Mouse (Mus musculus) embryonic facial prominence, embryonic 14.5 days (tissue): ENCODE measurements at regions not wholly inside any gene's neighbourhood (a gene's known extent, or its start where the extent isn't known, plus 50 kb on each side); places are given as distances from the start of the nearest gene placed in this dataset.

ENCODE experiments used
- ATAC-seq: fragments of 200-750 bp; cut with Nextera tagmentation; 2 replicates; pipeline ENCODE4 v1.8.0; 2017; ENCODE audit warnings: low read depth, moderate number of reproducible peaks, moderate TSS enrichment
- DNase-seq: peaks from one replicate; pipeline ENCODE4 v3.0.0-alpha.2; 2015; ENCODE audit warnings: low spot score
- H3K27ac ChIP-seq: fragments of 300-500 bp; sonication (generic); replicated peaks from 2 replicates; pipeline ENCODE4 v1.5.1; 2014; ENCODE audit warnings: low read depth, mild to moderate bottlenecking, low read length, moderate library complexity
- H3K27me3 ChIP-seq: fragments of 300-500 bp; sonication (generic); replicated peaks from 2 replicates; pipeline ENCODE4 v1.6.1; 2014; ENCODE audit warnings: low read length; ENCODE audit not compliant: control insufficient read depth, insufficient read depth
- H3K36me3 ChIP-seq: fragments of 300-500 bp; sonication (generic); 2 replicates; pipeline ENCODE4 v1.6.1; 2014; ENCODE audit warnings: low read length, mixed read lengths; ENCODE audit not compliant: control insufficient read depth, insufficient read depth
- H3K4me1 ChIP-seq: fragments of 300-500 bp; sonication (generic); 2 replicates; pipeline ENCODE4 v1.6.1; 2014; ENCODE audit warnings: antibody characterized with exemption, low read length; ENCODE audit not compliant: control insufficient read depth, insufficient read depth
- H3K4me2 ChIP-seq: fragments of 300-500 bp; sonication (generic); 2 replicates; pipeline ENCODE4 v1.6.1; 2014; ENCODE audit warnings: low read depth, mild to moderate bottlenecking, low read length, moderate library complexity, mixed read lengths
- H3K4me3 ChIP-seq: fragments of 300-500 bp; sonication (generic); 2 replicates; pipeline ENCODE4 v1.5.1; 2014; ENCODE audit warnings: low read depth, mild to moderate bottlenecking, low read length
- H3K9ac ChIP-seq: fragments of 300-500 bp; sonication (generic); 2 replicates; pipeline ENCODE4 v1.6.1; 2014; ENCODE audit warnings: low read depth, mild to moderate bottlenecking, low read length, moderate library complexity, mixed read lengths
- H3K9me3 ChIP-seq: fragments of 300-500 bp; sonication (generic); 2 replicates; pipeline ENCODE4 v1.6.1; 2016; ENCODE audit warnings: low read length; ENCODE audit not compliant: control insufficient read depth
- WGBS: fragments of 180-500 bp; shearing (Covaris S2); extraction: QIAGEN DNeasy Blood & Tissue Kit; methylation state at CpG from one replicate; pipeline ENCODE4 v1.1.7; 2014; 5-methylcytosine and 5-hydroxymethylcytosine counted together

DNA sequence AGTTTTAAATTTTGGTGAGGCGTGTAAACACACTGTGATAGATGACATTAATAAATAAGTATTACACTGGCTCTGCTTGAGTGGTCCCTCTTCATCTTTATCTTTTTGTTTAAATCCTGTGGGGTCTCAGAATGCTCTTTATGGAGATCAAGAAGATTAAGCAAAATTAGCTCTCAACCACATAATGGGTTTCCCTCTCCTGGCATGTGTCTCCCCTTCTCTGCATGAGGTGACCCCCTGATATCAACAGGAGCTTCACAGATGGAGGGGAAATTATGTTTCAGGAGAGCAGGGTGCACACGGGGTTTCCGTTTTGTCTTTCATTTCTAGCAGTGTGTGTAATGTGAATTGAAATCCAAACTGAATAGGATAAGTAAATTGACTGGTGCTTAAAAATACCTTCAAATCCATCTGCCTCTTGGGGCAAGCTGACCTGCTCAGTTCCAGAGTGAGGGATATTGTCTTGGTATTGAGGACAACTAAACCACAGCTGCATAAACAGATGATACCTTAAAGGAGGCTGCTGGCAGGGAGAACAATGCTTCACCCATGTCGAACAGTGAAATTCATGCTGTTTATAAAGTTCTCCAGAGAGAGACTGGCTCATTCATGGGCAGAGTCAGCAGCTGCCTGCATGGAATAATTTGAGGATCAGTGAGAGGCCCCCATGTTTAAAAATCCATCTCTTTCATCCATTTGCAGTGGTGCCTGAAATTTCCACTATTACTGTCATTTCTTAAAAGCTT is 518.3 kb upstream of the Nr2f1 start:
- no peak for ATAC-seq
- no peak overlapping the region for H3K4me3 ChIP-seq

DNA sequence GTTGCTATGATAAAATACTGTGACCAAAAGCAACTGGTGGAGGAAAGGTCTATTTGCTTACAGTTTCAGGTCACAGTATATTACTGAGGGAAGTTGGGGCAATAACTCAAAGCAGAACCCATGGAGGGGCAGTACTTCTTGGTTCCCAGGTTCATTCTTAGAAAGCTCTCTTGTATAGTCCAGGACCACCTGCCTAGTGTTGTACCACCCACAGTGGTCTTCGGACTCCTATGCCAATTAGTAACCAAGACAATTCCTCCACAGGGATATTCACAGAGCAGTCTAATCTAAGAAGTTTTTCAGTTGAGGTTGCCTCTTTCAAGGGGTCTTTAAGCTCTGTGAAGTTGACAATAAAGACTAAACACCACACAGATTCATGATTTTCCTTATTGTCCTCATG is 517.6 kb upstream of the Nr2f1 start:
- H3K9ac ChIP-seq, result no peak overlapping the region
- H3K4me1 ChIP-seq, result no peaks in the 10 kb centered on the region
- no peaks in the 10 kb centered on the region for H3K27me3 ChIP-seq
- no peak overlapping the region for H3K4me3 ChIP-seq
- 81% methylated on average over 1 of the region's 1 CpGs for WGBS
- H3K9me3 ChIP-seq, result no peaks in the 10 kb centered on the region
- ATAC-seq, result no peak
- no peak overlapping the region for H3K27ac ChIP-seq
- DNase-seq, result no peak
- H3K4me2 ChIP-seq, result no peak overlapping the region
- H3K36me3 ChIP-seq, result no peaks in the 10 kb centered on the region

More for the DNA sequence above, 518.3 kb upstream of the Nr2f1 start:
- no peaks in the 10 kb centered on the region for H3K36me3 ChIP-seq
- no peaks in the 10 kb centered on the region for H3K4me1 ChIP-seq
- no peak overlapping the region for H3K27ac ChIP-seq
- H3K4me2 ChIP-seq, result no peak overlapping the region
- no peaks in the 10 kb centered on the region for H3K27me3 ChIP-seq
- DNase-seq, result no peak
- no peaks in the 10 kb centered on the region for H3K9me3 ChIP-seq
- no peak overlapping the region for H3K9ac ChIP-seq
- WGBS, result 55% methylated on average over 4 of the region's 4 CpGs

DNA sequence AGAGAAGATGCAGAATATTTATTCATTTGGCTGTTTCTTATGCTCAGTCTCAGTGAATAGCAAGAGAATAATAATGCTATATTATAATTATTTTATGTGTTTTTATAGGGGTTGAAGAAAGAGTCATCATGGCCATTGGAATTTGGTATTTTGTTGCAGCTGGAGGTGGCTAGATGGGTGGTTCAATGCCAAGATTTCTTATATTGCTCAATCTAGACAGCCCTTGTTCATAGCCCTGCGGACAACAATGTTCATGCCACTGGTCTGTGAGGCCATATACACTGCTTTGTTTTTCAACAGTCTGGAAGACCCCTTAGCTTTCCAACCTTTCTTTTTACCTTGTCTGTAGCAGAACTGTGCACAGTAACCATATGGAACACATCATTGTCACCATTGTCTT is 505.1 kb upstream of the Nr2f1 start:
- H3K4me3 ChIP-seq, result no peak overlapping the region
- no peaks in the 10 kb centered on the region for H3K27me3 ChIP-seq
- H3K36me3 ChIP-seq, result no peaks in the 10 kb centered on the region
- no peaks in the 10 kb centered on the region for H3K9me3 ChIP-seq
- WGBS, result 100% methylated on average over 1 of the region's 1 CpGs
- H3K9ac ChIP-seq, result no peak overlapping the region
- no peak overlapping the region for H3K27ac ChIP-seq
- ATAC-seq (no peak), DNase-seq (no peak)
- no peak overlapping the region for H3K4me2 ChIP-seq
- H3K4me1 ChIP-seq, result no peaks in the 10 kb centered on the region

DNA sequence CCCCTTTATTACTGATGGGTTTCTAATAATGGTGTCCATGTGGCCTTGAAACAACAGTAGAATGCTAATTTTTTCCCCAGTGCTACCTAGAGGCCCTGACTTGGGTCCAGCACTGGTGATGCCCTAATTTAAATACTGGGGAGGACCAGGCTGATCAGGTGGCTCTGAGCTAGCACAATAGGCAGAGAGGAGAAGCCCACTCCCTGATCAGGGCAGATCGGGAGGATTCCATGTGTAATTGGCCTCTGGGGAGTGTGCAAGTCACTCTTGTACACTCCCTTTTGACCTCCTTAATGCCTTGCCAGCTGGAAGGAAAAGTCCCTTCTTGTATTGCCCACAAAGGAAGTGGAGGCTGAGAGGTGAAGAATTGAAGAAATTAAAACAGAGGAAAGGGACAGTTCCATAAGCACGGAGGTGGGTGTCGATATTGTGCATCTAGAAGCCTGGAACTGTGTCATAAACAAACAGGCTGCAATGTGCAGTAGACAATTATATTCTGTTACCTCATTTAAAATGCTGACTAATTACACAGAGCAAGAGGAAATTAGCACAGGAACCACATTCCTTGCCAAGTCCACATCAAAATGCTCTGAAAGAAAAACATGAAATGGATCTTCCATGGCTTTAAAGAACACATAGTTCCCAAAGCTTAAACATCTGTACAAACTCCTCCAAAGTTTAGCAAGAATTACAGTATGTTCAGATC is 498.4 kb upstream of the Nr2f1 start:
- no peaks in the 10 kb centered on the region for H3K9me3 ChIP-seq
- WGBS, result 56% methylated on average over 3 of the region's 3 CpGs
- no peaks in the 10 kb centered on the region for H3K36me3 ChIP-seq
- H3K4me1 ChIP-seq, result no peaks in the 10 kb centered on the region
- no peaks in the 10 kb centered on the region for H3K27me3 ChIP-seq
- no peak overlapping the region for H3K9ac ChIP-seq
- no peak overlapping the region for H3K4me3 ChIP-seq
- ATAC-seq, result peak; percentile 76; the same call in 1 of the 2 replicates
- peak; percentile 36 for DNase-seq
- H3K27ac ChIP-seq, result no peak overlapping the region
- no peak overlapping the region for H3K4me2 ChIP-seq

DNA sequence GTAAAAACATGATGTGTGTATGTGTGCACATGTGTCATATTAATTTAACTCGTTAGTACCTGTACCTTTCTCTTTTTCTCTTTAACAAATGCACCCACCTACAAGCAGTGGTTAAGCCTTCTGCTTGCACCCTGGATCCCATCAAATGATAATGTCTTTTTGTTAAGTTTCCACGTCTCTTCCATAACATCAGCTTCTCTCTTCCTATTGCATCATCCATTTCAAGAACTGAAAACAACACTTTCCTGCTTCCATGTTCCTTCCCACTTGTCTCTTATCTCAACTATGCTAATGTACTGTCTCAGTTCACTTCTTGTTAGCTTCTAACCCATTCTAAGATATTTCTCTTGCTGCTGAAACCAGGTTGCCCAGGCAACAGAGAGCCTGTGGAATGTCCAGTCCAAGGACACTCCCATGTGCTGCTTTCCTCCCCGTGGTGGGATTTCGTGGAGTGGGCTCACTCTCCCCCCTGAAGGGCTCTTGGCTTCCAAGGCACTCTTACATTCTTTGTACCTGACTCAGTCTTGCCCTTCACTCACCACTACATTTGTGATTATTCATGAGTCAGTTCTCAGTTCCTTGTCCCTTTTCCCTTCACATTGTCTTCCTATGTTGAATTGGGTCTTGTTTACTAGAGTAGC is 479.8 kb upstream of the Nr2f1 start:
- WGBS, result 48% methylated on average over 4 of the region's 4 CpGs
- no peak overlapping the region for H3K27ac ChIP-seq
- no peak for ATAC-seq

DNA sequence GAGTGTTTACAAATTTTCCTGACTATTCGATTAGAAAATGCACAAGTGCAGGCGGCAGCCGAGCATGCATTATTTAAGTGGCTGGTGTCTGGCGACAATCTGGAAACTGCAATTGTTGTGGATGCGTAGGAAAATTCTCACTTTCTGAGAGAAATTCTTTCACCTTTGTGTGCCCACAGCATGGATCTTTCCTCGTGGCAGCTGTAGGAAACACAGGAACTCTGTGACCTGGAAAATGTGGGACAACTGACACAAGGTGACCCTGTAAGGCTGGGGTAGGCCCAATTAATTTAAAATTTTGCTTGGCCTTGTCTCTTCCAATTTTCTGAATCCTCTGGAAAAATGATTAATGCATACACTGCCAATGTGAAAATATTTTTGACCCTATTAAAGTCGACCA is 478.7 kb upstream of the Nr2f1 start:
- DNase-seq (peak; percentile 38), ATAC-seq (peak; percentile 47; the same call in 1 of the 2 replicates)
- H3K4me3 ChIP-seq, result no peak overlapping the region
- no peaks in the 10 kb centered on the region for H3K9me3 ChIP-seq
- no peak overlapping the region for H3K27ac ChIP-seq
- no peaks in the 10 kb centered on the region for H3K36me3 ChIP-seq
- no peak overlapping the region for H3K9ac ChIP-seq
- no peak overlapping the region for H3K4me2 ChIP-seq
- 63% methylated on average over 7 of the region's 7 CpGs for WGBS
- H3K27me3 ChIP-seq, result no peaks in the 10 kb centered on the region
- H3K4me1 ChIP-seq, result no peaks in the 10 kb centered on the region

More for the DNA sequence above, 479.8 kb upstream of the Nr2f1 start:
- Histone ChIP-seq H3K9me3 (no peaks in the 10 kb centered on the region), H3K9ac (no peak overlapping the region), H3K4me3 (no peak overlapping the region), H3K4me2 (no peak overlapping the region), H3K27me3 (no peaks in the 10 kb centered on the region), H3K4me1 (no peaks in the 10 kb centered on the region), H3K36me3 (no peaks in the 10 kb centered on the region)
- DNase-seq, result peak; percentile 19

DNA sequence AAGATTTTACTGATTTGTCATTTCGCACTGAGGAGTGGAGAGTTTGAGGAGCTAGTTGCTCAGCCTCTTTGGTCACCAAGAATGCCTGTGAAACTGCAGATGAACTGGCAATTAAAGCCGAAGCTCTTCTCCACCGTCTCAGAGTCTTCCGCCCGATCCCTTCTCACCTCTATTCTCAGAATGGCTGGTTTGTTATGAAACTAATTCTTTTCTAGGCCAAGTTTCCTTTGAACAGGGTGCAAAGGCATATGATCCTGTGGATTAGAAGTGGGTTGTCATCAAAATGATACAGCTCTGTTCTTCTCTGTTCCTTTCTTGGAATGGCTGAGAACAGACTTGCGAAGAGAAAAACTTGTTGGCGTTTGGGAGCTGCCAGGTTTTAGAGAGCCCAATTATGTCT is 458.7 kb upstream of the Nr2f1 start:
- no peak overlapping the region for H3K4me2 ChIP-seq
- H3K4me3 ChIP-seq, result no peak overlapping the region
- DNase-seq, result no peak
- no peaks in the 10 kb centered on the region for H3K9me3 ChIP-seq
- 82% methylated on average over 7 of the region's 7 CpGs for WGBS
- H3K9ac ChIP-seq, result no peak overlapping the region
- no peaks in the 10 kb centered on the region for H3K27me3 ChIP-seq
- no peak overlapping the region for H3K27ac ChIP-seq
- ATAC-seq, result no peak
- no peaks in the 10 kb centered on the region for H3K36me3 ChIP-seq
- no peaks in the 10 kb centered on the region for H3K4me1 ChIP-seq

DNA sequence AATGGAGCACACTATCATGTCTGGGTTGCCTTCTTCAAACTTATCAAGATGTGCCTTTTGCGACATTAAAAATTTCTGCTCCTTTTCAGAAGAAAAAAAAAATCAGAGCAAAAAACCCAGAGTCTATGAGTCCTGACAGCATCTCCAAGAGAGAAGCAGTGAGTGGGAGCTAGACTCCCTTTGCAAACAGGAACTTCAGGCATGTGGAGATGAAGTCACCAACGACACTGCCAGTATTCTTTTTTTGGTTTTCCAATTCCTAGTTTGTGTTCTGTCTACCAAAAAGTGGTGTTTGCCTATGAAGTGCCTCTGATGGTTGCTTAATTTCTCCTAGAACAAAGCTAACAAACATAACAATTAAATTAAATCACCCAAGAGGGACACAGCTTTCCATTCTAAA is 457.2 kb upstream of the Nr2f1 start:
- no peak overlapping the region for H3K9ac ChIP-seq
- H3K4me2 ChIP-seq, result no peak overlapping the region
- no peaks in the 10 kb centered on the region for H3K9me3 ChIP-seq
- no peak overlapping the region for H3K4me3 ChIP-seq
- no peak for ATAC-seq
- 80% methylated on average over 2 of the region's 2 CpGs for WGBS
- no peaks in the 10 kb centered on the region for H3K27me3 ChIP-seq
- DNase-seq, result no peak
- no peaks in the 10 kb centered on the region for H3K36me3 ChIP-seq
- H3K4me1 ChIP-seq, result no peaks in the 10 kb centered on the region
- no peak overlapping the region for H3K27ac ChIP-seq
